Mouse (Mus musculus): ENCODE measurements around the gene Birc7. TPM values are rescaled to one million over a fixed set of nuclear protein-coding genes. Genes with fewer than 3 reads are reported as not detected.

Birc7 gene
- total and polyA plus RNA-seq, 3 experiments = not detected

GRCm38 (mm10) chr2:180879365-180880067 is 49.3 kb upstream of the Birc7 start:
- Histone ChIP-seq H3K9me3 (replicated peaks; ENCODE audit: insufficient read depth, low read length) (no peaks in the 10 kb centered on the region), H3K36me3 (ENCODE audit: control insufficient read depth in 1 of 2, insufficient read depth in 2 of 2, low read length in 2 of 2) (no peaks in the 10 kb centered on the region), H3K27me3 (ENCODE audit: control insufficient read depth in 1 of 2, insufficient read depth in 2 of 2, low read length in 2 of 2) (peaks cover 0 to 2% of the 10 kb centered on the region in 2 experiments; a peak in 2 of 4 replicates), H3K79me2 (ENCODE audit: control insufficient read depth, insufficient read depth, low read length, poor library complexity) (no peaks in the 10 kb centered on the region), H3K9ac (ENCODE audit: control insufficient read depth, low read depth, low read length, poor library complexity, severe bottlenecking) (no peak overlapping the region), H3K4me1 (ENCODE audit: control insufficient read depth in 1 of 2, insufficient read depth in 2 of 2, low read length in 2 of 2) (no peaks in the 10 kb centered on the region), H3K4me3 (ENCODE audit: control insufficient read depth in 1 of 2, insufficient read depth in 1 of 2, low read depth in 2 of 2, low read length in 2 of 2) (no peak overlapping the region), H3K27ac (ENCODE audit: control insufficient read depth, low read depth, low read length) (no peak overlapping the region)
- no peak for DNase-seq (ENCODE audit: low read depth, low spot score)
- no peak for TF ChIP-seq ZC3H11A (IDR thresholded peaks at IDR 0.05; ENCODE audit: low read depth, low read length)
- TF ChIP-seq SIN3A (IDR thresholded peaks at IDR 0.05; ENCODE audit: low read length) = no peak
- TF ChIP-seq TBP (IDR thresholded peaks at IDR 0.05; ENCODE audit: low read depth, low read length) = no peak
- TF ChIP-seq BHLHE40 (IDR thresholded peaks at IDR 0.05; ENCODE audit: borderline replicate concordance, low read depth, low read length) = no peak
- no peak for TF ChIP-seq GABPA (IDR thresholded peaks at IDR 0.05; ENCODE audit: low read depth, low read length)
- TF ChIP-seq RAD21 (IDR thresholded peaks at IDR 0.05; ENCODE audit: low read depth, low read length) = no peak
- no peak for TF ChIP-seq NELFE (IDR thresholded peaks at IDR 0.05; ENCODE audit: low read depth, low read length)
- no peak for TF ChIP-seq TAL1 (IDR thresholded peaks at IDR 0.05; ENCODE audit: low read length)
- no peak for TF ChIP-seq JUND (IDR thresholded peaks at IDR 0.05; ENCODE audit: low read depth, low read length)
- TF ChIP-seq ZNF384 (IDR thresholded peaks at IDR 0.05; ENCODE audit: low read depth, low read length) = no peak
- no peak for TF ChIP-seq MYC (IDR thresholded peaks at IDR 0.05; ENCODE audit: low read depth, low read length)
- no peak for TF ChIP-seq CHD2 (IDR thresholded peaks at IDR 0.05; ENCODE audit: low read length)
- no peak for TF ChIP-seq POLR2AphosphoS2 (IDR thresholded peaks at IDR 0.05; ENCODE audit: low read length)
- no peak for TF ChIP-seq GATA1 (IDR thresholded peaks at IDR 0.05; ENCODE audit: low read depth, low read length)

GRCm38 (mm10) chr2:180881281-180881680 is 47.5 kb upstream of the Birc7 start:
- Histone ChIP-seq H3K4me1 (ENCODE audit: control insufficient read depth in 1 of 2, insufficient read depth in 2 of 2, low read length in 2 of 2) (no peaks in the 10 kb centered on the region), H3K9ac (ENCODE audit: control insufficient read depth, low read depth, low read length, poor library complexity, severe bottlenecking) (no peak overlapping the region), H3K27ac (ENCODE audit: control insufficient read depth, low read depth, low read length) (no peak overlapping the region), H3K9me3 (replicated peaks; ENCODE audit: insufficient read depth, low read length) (no peaks in the 10 kb centered on the region), H3K79me2 (ENCODE audit: control insufficient read depth, insufficient read depth, low read length, poor library complexity) (no peaks in the 10 kb centered on the region), H3K27me3 (ENCODE audit: control insufficient read depth in 1 of 2, insufficient read depth in 2 of 2, low read length in 2 of 2) (peaks cover 0 to 3% of the 10 kb centered on the region in 2 experiments; a peak in 3 of 4 replicates), H3K36me3 (ENCODE audit: control insufficient read depth in 1 of 2, insufficient read depth in 2 of 2, low read length in 2 of 2) (no peaks in the 10 kb centered on the region), H3K4me3 (ENCODE audit: control insufficient read depth in 1 of 2, insufficient read depth in 1 of 2, low read depth in 2 of 2, low read length in 2 of 2) (no peak overlapping the region)
- no peak for DNase-seq (ENCODE audit: low read depth, low spot score)
- TF ChIP-seq MEF2A (IDR thresholded peaks at IDR 0.05; ENCODE audit: extremely low read depth, insufficient replicate concordance, low read depth, low read length, poor library complexity, severe bottlenecking) = no peak
- TF ChIP-seq EP300 (IDR thresholded peaks at IDR 0.05; ENCODE audit: low read depth in 1 of 2, low read length in 2 of 2) = no peak
- no peak for TF ChIP-seq MXI1 (IDR thresholded peaks at IDR 0.05; ENCODE audit: low read depth, low read length)
